Mouse (Mus musculus) bone marrow macrophage, adult 2 months (primary cell): ENCODE data around the gene Gm20708. TPM values are rescaled to one million over a fixed set of nuclear protein-coding genes. Genes with fewer than 3 reads are reported as not detected.

Experiments
- H3K27ac ChIP-seq: 2 replicates; pipeline ENCODE4 v1.5.1; 2012; ENCODE audit warnings: low read depth, low read length; ENCODE audit not compliant: insufficient read depth
- H3K4me1 ChIP-seq: 2 replicates; pipeline ENCODE4 v1.6.1; 2012; ENCODE audit warnings: low read length; ENCODE audit not compliant: control insufficient read depth, insufficient read depth
- H3K4me3 ChIP-seq: 2 replicates; pipeline ENCODE4 v1.5.1; 2012; ENCODE audit warnings: mild to moderate bottlenecking, low read length, moderate library complexity; ENCODE audit not compliant: insufficient read depth
- CTCF ChIP-seq: IDR thresholded peaks from 2 replicates; pipeline ENCODE4 v1.5.1; 2012; ENCODE audit warnings: low read depth, mild to moderate bottlenecking, low read length, moderate library complexity
- POLR2A ChIP-seq: IDR thresholded peaks from 2 replicates; pipeline ENCODE4 v1.6.1; 2012; ENCODE audit warnings: mild to moderate bottlenecking, low read depth, low read length, borderline replicate concordance
- polyA plus RNA-seq: library from polyadenylated mRNA; stranded (reverse); fragments of >200 nt; gene quantifications from 2 replicates; pipeline ENCODE4 v1.2.4, GENCODE M21; 2012; ENCODE audit not compliant: missing spikeins, insufficient read depth, insufficient read length

Gene Gm20708
- polyA plus RNA-seq, 1 experiment: 4.0 TPM

DNA sequence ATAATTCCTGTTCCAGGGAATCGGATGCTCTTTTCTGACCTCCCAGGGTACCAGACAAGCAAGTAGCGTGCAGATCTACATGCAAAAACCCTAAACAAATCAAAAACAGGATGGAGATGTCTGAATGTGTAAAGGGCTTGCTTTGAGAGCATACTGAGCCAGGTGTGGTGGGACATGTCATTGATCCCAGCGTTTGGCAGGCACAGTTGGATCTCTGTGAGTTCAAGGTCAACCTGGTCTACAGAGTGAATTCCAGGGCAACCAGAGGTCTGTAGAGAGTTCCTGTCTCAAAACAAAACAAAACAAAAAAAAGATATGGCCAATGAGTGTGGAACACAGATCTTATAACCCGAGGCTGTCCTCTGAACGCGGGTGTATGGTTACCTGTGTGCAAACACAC, 13.9 kb downstream of the Gm20708 start:
- peaks cover 38% of the 10 kb centered on the region for H3K4me1 ChIP-seq
- no peak overlapping the region for H3K4me3 ChIP-seq
- H3K27ac ChIP-seq: no peak overlapping the region
- no peak for TF ChIP-seq POLR2A
- TF ChIP-seq CTCF: no peak

DNA sequence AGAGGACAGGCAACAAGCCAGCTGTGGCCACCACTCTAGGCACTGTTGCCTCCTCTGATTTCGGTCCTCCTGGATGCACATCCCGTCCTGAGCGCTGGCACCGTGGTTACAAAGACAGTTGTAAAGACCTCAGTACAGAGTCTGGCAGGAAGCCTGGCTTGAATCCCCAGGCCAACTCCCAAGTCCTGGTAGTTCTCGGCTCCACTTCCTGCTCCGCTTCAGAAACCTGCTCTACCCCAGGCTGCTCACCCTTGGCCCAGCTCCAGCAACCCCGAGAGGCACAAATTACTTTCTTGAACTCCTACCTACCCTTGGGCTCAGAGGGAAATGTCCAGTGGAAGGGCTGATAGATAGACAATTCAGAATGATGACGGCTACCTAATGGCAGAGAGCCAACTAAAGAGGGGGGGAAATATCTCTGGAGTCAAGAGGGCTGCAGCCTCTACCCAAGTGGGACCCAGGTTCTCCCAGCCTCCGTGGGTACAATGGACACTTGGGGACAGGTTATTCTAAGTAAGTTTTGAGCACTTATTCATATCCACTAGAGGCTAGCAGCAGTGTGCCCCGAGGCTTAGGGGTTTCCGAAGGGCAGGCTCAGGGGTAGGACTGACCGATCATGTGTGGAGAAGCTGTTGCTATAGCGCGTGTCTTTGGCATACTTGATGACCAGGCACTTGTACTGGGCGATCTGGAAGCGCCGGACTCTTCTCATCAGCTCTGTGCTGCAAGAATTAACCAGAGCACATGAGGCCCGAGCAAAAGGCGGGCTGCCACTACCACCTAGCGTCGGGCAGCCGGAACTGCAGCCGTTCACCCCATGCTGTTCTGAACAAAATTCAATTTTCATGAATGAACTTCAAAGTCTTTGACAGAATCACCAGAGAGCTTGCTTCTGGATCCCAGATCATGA, 14.8 kb downstream of the Gm20708 start:
- Histone ChIP-seq H3K4me3 (peak overlapping the region; percentile 58), H3K27ac (peak overlapping the region; percentile 81), H3K4me1 (peaks cover 44% of the 10 kb centered on the region)
- TF ChIP-seq POLR2A (no peak), CTCF (peak; percentile 51)

- Histone ChIP-seq H3K27ac (peak within 1 kb of the TSS; percentile 82), H3K4me3 (peak within 1 kb of the TSS; percentile 58), H3K4me1 (peaks cover 54% of the 10 kb centered on the region)
- TF ChIP-seq POLR2A: no peak
- TF ChIP-seq CTCF: no peak
Observed at GRCm38 (mm10) chr11:117825333-117826101, 16.0 kb downstream of the Gm20708 start, which contains the start of the genes Afmid and Tk1. TSS of gene Afmid (plus strand) at chr11:117825924. TSS of gene Tk1 (minus strand) at chr11:117826092.

- peak overlapping the region; percentile 42 for H3K4me3 ChIP-seq
- peak overlapping the region; percentile 51 for H3K27ac ChIP-seq
- H3K4me1 ChIP-seq: peaks cover 57% of the 10 kb centered on the region
- TF ChIP-seq POLR2A (no peak), CTCF (no peak)
Observed at GRCm38 (mm10) chr11:117826164-117826563, 16.7 kb downstream of the Gm20708 start.

- Histone ChIP-seq H3K4me1 (peaks cover 63% of the 10 kb centered on the region), H3K27ac (peak overlapping the region; percentile 82)
- TF ChIP-seq POLR2A: no peak
- TF ChIP-seq CTCF: no peak
Observed at GRCm38 (mm10) chr11:117826916-117827315, 17.4 kb downstream of the Gm20708 start.

DNA sequence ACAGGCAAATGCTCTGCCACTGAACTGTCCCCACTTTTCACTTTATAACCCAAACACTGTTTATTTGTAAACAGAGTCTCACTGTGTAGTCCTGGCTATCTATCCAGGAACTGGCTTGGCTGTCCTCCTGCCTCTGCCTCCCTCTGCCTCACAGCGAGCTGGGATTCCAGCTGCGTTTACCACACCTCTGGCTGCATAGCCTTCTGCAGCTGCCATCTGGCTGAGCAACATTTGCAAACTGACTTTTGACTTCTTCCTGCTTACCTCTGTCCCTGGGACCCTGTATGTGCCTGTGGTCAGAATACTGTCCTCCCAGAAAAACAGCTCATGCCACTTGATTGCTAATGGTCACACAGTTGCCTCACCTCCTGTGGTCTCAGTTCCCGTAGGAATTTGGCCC, 17.9 kb downstream of the Gm20708 start:
- Histone ChIP-seq H3K27ac (peak overlapping the region; percentile 82), H3K4me1 (peaks cover 64% of the 10 kb centered on the region), H3K4me3 (peak overlapping the region; percentile 29)
- TF ChIP-seq POLR2A (no peak), CTCF (no peak)

More at GRCm38 (mm10) chr11:117826916-117827315, 17.4 kb downstream of the Gm20708 start:
- peak overlapping the region; percentile 29; the same call in 1 of the 2 replicates for H3K4me3 ChIP-seq

GRCm38 (mm10) chr11:117828149-117828887, 18.9 kb downstream of the Gm20708 start:
- Histone ChIP-seq H3K4me3 (peak overlapping the region; percentile 29), H3K4me1 (peaks cover 66% of the 10 kb centered on the region), H3K27ac (peak overlapping the region; percentile 82)
- TF ChIP-seq POLR2A (no peak), CTCF (no peak)

DNA sequence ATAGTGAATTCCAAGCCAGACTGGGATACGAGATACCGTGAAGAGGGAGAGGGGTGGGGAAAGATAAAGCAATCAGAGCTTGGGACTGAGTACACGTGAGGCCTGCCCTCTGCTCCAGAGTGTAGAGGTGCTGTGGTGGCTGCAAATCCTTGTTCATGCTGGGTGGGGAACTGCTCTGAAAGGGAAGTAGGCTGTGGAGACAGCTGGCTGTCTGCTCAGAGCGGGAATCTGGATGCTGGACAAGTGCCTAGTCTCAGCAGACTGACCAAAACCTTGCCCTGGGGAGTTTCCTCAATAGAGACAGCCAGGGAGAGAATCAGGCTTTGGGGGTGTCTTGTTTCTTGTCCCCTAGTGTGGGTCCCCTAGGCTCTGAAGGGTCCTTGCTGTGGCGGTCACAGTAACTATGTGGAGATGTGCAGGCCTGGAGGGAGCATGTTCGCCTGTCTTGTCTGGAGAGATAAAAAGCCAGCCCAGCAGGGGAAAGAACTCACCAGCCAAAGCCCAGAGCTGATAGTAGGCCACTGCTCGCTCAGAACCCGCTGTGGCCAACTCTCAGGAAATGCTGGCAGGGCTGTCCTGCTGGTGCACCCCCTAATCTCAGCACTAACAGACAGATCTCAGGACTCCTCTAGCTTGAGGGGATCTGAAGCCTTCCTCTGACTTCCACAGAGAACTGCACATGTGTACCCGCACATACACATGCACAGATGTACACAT, 19.6 kb downstream of the Gm20708 start:
- Histone ChIP-seq H3K27ac (peak overlapping the region; percentile 82), H3K4me3 (no peak overlapping the region), H3K4me1 (peaks cover 59% of the 10 kb centered on the region)
- TF ChIP-seq CTCF: no peak
- no peak for TF ChIP-seq POLR2A

GRCm38 (mm10) chr11:117829671-117830215, 20.3 kb downstream of the Gm20708 start:
- Histone ChIP-seq H3K4me3 (0 out of 2 replicates have a peak overlapping the region, but pooled peaks have one; percentile 1), H3K4me1 (peaks cover 56% of the 10 kb centered on the region), H3K27ac (peak overlapping the region; percentile 82)
- TF ChIP-seq POLR2A (no peak), CTCF (no peak)
